Mouse (Mus musculus) R1 (cell line): ENCODE data around the gene Wnt3.

Experiments
- DNase-seq: peaks from one replicate; pipeline ENCODE4 v3.0.0-alpha.2; 2018; ENCODE audit warnings: low read depth, low spot score

Wnt3 gene

GRCm38 (mm10) chr11:103773387-103774227 lies at the start of gene Wnt3:
TSS of gene Wnt3 (plus strand) at chr11:103774150.
- peak; percentile 71 for DNase-seq

DNA sequence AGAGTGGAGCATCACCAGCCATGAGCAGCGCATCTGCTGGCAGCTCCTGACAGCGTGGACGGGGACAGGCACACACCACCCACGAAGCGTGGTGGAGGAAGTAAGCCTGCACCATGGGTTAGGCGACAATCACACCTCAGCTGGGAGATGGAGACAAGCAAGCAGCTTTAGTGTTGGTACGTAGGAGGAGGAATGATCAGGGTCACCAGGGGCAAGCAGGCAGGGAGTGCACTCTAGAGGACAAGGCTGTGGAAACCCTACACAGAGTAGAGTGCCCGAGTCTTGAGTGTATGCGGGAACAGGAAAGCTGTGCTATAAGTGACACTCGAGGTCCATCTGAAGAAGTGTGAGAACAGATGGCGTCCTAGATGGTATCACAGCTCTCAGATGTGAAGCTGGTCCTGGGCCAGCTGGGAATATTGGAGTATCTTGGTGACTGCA lies 49.6 kb upstream of the Wnt3 start:
- DNase-seq, result no peak

- no peak for DNase-seq
Measured at GRCm38 (mm10) chr11:103729282-103729985, 44.5 kb upstream of the Wnt3 start.

DNA sequence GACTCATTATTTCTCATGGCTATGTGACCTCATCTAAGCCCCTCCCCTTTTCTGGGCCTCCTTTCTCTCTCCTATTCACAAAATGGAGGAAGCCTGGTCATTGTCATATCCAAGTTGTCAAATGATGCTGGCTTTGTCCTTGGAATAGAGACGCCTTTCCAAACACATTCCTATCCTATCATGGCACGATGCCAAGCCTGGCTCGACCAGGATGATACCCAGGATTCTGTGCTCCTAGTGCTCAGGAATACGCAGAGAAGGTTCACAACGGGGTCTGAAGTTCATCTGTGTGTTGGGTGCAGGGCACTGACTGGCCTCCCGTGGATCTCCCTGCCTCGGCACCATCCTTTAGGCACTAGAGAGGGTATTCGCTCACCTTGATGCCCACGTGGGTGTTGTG lies 42.4 kb upstream of the Wnt3 start:
- peak; percentile 15 for DNase-seq

GRCm38 (mm10) chr11:103732306-103732705 lies 41.6 kb upstream of the Wnt3 start:
- DNase-seq, result no peak

DNA sequence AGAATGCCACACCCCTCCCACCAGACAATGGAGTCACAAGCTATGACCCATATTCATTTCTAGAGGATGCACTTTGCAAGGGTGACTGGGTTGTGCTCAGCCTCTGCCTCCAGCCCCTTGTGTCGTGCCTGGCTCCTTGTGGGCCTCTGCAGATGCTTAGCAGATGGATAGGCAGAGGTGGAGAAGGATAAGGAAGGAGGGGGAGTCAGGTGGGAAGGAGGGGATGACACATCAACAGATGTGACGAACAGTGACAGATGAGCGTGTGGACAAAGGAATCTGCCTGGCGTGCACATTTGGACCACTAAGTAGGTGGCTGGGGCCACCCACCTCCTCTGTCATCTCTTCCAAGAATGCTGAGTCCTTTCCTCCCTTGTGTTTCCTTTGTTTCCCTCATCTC lies 40.9 kb upstream of the Wnt3 start:
- no peak for DNase-seq

DNA sequence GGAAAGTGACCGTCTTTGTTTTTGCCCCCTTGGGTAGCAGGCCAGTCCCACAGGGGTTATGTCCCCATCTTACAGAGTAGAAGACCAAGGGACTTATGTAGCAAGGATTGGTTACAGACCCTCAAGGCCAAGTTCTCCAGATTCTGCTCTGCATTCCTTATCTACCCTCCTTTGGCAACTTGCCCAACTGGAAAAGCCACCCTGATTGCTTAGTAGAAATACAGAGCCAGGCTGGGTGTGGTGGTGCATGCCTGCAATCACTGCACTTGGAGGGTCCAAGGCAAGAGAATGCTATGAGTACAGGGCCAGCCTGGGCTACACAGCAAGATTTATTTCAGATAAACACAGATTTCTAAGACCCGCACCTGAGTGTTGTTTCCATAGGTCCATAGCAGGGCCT lies 40.0 kb upstream of the Wnt3 start:
- no peak for DNase-seq

DNA sequence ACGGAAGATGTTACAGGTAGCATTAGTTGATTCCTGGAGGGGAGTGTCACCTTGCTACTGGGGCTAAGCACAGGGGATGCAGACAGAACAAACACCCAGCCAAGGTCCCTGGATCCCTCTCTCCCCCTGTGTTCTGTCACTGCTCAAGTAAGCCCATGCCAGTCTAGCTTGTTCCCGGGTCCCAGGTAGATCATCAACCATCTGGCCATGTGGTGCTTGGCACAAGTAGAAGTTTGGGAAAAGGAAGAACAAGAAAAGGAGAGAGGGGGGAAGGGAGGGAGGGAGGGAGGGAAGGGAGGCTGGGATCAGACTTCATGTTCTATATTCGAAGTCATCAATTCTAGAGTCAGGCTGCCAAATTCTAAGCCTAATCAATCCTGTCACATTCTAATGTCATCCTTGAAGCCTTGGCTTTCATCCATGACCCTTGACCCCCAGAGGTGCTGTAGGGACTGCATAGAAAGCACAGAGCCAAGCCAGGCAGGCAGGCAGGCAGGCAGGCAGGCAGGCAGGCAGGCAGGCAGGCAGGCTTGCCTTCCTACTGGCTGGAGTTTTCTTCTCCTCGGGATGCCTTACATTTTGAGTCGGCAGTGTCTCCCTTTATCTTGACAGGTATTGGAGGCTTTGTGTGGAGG lies 39.4 kb upstream of the Wnt3 start:
- DNase-seq, result no peak

DNA sequence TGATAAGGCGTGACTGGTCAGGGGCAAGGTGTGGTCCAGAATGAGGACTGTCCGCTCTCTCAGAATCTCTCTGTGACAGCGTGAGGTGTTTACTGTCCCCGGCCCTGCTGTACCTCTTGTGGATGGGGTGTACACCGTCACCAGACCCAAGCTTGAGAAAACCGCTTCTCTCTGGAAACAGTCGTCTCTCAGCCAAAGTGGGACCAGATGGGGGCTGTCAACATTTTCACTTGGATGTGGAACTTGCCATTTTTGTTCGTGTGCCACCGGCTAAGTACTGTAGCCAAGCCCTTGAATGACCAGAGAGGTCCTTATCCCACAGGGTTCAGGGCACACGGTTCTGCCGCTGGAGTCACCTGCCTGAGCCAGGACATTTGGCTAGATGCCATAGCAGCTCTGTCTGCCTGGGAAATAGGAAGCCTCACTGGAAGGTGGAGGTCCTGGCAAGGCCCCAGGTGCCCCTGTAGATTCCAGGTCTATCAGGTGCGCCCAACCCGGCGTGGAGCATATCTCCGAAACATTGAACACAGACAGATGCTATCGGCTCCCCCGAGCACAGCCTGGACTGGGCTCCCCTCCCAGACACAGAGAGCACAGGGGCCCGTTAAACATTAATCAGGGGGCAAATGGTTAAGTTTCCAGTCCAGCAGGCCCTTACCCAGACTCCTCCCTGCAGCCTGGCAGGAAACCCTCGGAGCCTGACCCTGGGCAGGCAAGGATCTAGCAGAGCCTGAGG lies 38.7 kb upstream of the Wnt3 start:
- no peak for DNase-seq

- DNase-seq, result peak; percentile 56
Measured at GRCm38 (mm10) chr11:103749306-103750089, 24.5 kb upstream of the Wnt3 start, which contains the start of gene Wnt9b. TSS of gene Wnt9b (minus strand) at chr11:103749821.

DNA sequence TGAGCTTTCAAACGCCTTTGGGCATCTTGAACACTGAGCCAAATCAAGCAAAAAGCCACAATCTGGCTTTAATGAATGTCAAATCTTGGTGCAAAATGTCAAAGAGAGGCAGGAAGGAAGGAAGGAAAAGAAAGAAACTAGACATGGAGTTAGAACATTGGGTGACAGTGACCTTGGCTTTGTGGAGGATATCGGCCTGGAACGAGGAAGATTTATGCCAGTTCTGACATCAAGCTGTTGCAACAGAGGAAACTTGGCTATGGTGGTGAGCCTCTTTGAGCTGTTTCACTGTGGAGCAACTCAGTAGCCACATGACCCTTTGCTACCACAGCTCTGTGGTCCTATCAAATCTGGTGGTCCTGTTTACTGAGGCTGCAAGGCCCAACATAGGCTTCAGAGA lies 23.3 kb upstream of the Wnt3 start:
- no peak for DNase-seq

DNA sequence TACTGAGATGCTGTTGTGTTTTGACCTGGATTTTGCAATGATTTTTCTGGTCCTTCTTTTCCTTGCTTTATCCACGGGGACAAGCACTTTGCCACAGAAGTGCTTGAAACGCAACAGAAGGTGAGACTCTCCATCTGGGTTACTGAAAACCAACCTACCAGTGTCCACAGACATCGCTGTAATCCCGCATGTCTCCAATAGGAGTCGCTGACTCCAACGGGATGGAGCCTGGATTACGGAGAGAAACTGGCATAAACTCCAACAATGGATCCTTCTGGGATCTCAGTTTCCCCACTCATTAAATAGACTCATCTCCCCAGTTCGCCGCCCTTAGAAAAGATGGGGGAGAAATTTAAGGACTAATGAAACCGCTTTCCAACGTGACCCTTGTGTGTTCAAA lies 15.9 kb upstream of the Wnt3 start:
- peak; percentile 70 for DNase-seq

- peak; percentile 75 for DNase-seq
Measured at GRCm38 (mm10) chr11:103758706-103759105, 15.2 kb upstream of the Wnt3 start.

GRCm38 (mm10) chr11:103760101-103760500 lies 13.8 kb upstream of the Wnt3 start:
- DNase-seq, result peak; percentile 44

GRCm38 (mm10) chr11:103760891-103761290 lies 13.1 kb upstream of the Wnt3 start:
- DNase-seq, result peak; percentile 56

DNA sequence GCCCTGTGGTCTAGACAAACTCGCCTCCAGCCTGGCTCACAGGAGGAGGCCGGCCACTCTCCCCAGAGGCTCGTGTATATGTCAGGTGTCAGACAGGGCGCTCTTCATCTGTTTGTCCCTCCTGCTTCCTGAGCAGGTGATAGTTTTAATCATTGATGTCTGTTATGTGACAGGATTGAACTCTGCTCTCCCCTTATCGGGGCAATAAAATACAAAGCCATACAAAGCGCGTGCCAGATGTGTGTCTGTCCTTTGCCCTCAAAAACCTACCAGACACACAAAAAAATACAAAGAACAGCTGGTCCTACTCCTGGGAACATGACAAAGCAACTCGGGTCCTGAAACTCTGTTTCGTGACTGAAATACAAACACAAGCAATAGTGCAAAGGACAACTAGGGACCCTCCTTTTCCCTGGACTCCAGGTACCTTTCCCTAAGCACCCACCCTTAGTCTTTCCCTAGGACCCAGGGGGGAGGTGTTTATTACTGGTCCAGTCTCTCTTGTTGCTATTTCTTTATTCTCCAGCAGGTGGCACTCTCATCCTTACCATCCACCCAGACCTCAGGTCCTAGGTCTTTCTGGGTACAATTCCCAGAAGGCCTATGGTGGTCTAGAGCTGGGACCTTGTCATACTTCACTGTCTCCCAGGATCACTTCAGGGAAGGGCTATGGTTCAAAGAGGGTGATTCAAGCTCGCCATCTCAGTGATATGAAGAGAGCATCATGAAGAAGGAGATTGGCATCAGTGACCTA lies 10.4 kb upstream of the Wnt3 start:
- DNase-seq, result peak; percentile 76

DNA sequence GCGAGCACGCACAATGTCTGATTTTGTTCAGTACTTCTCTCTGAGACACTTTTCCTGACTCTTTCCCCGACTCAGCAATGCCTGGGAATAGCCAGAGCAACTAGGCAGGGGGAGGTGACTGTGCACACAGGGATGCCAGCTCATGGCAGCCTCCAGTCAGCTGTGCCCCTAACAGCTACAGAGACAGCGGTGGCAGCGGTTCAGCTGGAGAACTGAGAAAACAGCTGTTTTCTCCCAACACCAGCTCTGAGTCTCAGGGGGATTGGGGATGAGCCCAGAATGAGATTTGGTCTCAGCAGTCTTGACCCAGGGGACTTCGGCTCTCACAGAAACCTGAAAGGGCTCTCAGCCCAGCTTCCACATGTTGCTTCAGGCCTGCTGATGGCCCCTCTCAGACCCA lies 9.3 kb upstream of the Wnt3 start:
- no peak for DNase-seq

DNA sequence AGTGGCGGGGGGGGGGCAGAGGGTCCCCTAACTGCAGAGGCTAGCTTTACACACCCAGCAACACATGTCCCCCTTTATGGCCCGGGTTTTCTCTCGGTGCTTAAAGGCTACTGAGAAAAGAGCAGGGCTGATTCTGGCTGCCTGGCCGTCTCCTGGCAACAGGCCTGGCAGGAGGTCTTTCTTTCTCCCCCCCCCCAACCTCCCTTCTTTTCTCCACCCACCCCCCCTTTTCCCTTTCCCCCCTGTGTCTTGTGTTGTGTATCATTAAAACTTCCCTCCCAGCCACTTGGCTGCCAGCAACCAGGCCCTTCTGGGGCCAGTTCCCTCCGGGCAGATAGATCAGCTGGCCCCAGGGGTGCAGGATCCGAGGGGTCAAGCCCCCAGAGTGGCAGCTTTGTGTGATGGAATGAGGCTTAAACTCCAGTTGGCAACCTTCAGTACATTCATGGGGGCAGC lies 8.4 kb upstream of the Wnt3 start:
- DNase-seq, result no peak

- DNase-seq, result no peak
Measured at GRCm38 (mm10) chr11:103771160-103771817, 2.7 kb upstream of the Wnt3 start.
